ENCODE assay signal across 23 mouse cellular contexts in the genomic region with DNA sequence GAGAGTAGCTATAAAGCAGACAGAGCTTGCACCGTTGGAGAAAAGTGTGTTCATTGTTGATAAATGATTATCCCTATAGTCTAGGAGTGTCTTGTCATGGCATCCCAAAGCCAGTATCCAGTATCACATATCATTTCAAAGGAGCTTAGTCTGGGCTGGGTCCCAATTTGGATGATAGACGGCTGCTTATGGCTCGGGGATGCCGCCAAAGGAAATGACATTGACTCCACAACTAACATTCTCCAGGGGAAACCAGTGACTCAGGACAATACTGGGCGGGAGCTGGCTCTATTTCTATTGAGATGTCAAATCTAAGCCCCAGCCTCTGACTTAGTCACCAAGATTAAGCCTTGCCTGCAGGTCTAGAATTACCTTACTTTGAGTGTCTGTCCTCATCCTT.
"Had no signal": no experiment of that assay in that cellular context is flagged by ENCODE, and none has a peak within 500 bp of the region (broad histone marks: within the 10 kb centered on the region; RNA-seq: fewer than 3 reads in every experiment).

No protein-coding gene starts in this region.

- H3K9me3 ChIP-seq: kidney, embryonic 15.5 days; limb, embryonic 10.5 days; limb, embryonic 13.5 days; liver, embryonic 12.5 days; liver, embryonic 15.5 days; lung, embryonic 15.5 days; megakaryocyte, embryonic 14.5 days; neural tube, embryonic 13.5 days; stomach, embryonic 15.5 days had no signal

- H3K27me3 ChIP-seq: kidney, embryonic 15.5 days; limb, embryonic 13.5 days; liver, embryonic 12.5 days; liver, embryonic 15.5 days; lung, embryonic 15.5 days; megakaryocyte, embryonic 14.5 days; neural tube, embryonic 13.5 days; stomach, embryonic 15.5 days had no signal

- H3K9ac ChIP-seq: kidney, embryonic 15.5 days; limb, embryonic 13.5 days; liver, embryonic 12.5 days; liver, embryonic 15.5 days; lung, embryonic 15.5 days; neural tube, embryonic 13.5 days; stomach, embryonic 15.5 days had no signal

- H3K4me2 ChIP-seq: kidney, embryonic 15.5 days; limb, embryonic 13.5 days; liver, embryonic 12.5 days; liver, embryonic 15.5 days; lung, embryonic 15.5 days; midbrain, embryonic 11.5 days; neural tube, embryonic 13.5 days; stomach, embryonic 15.5 days had no signal

- H3K27ac ChIP-seq: kidney, embryonic 15.5 days; limb, embryonic 10.5 days; limb, embryonic 13.5 days; liver, embryonic 12.5 days; liver, embryonic 15.5 days; lung, embryonic 15.5 days; neural tube, embryonic 13.5 days; stomach, embryonic 15.5 days had no signal

- DNase-seq: kidney, adult 11 months; kidney, adult 8-10 months; kidney, postnatal 10 days; kidney, postnatal 36 days; liver; lung, adult 18-20 months; lung, postnatal 10 days; lung, postnatal 36 days; midbrain, embryonic 14.5 days; right cerebral cortex, postnatal 14 days; right cerebral cortex, postnatal 4 days; thymus, adult 18-20 months; thymus, postnatal 36 days had no signal

- H3K4me1 ChIP-seq: kidney, embryonic 15.5 days; limb, embryonic 10.5 days; limb, embryonic 13.5 days; liver, embryonic 12.5 days; liver, embryonic 15.5 days; lung, embryonic 15.5 days; neural tube, embryonic 13.5 days; stomach, embryonic 15.5 days had no signal

- ATAC-seq: liver, embryonic 12.5 days had no signal

- H3K36me3 ChIP-seq: kidney, embryonic 15.5 days; limb, embryonic 10.5 days; limb, embryonic 13.5 days; liver, embryonic 12.5 days; liver, embryonic 15.5 days; lung, embryonic 15.5 days; neural tube, embryonic 13.5 days had no signal

- H3K4me3 ChIP-seq: kidney, embryonic 15.5 days; limb, embryonic 10.5 days; limb, embryonic 13.5 days; liver, embryonic 12.5 days; liver, embryonic 15.5 days; lung, embryonic 15.5 days; megakaryocyte, embryonic 14.5 days; neural tube, embryonic 13.5 days; stomach, embryonic 15.5 days had no signal
